Mouse (Mus musculus): ENCODE results near the gene Clcn6.

Gene Clcn6

DNA sequence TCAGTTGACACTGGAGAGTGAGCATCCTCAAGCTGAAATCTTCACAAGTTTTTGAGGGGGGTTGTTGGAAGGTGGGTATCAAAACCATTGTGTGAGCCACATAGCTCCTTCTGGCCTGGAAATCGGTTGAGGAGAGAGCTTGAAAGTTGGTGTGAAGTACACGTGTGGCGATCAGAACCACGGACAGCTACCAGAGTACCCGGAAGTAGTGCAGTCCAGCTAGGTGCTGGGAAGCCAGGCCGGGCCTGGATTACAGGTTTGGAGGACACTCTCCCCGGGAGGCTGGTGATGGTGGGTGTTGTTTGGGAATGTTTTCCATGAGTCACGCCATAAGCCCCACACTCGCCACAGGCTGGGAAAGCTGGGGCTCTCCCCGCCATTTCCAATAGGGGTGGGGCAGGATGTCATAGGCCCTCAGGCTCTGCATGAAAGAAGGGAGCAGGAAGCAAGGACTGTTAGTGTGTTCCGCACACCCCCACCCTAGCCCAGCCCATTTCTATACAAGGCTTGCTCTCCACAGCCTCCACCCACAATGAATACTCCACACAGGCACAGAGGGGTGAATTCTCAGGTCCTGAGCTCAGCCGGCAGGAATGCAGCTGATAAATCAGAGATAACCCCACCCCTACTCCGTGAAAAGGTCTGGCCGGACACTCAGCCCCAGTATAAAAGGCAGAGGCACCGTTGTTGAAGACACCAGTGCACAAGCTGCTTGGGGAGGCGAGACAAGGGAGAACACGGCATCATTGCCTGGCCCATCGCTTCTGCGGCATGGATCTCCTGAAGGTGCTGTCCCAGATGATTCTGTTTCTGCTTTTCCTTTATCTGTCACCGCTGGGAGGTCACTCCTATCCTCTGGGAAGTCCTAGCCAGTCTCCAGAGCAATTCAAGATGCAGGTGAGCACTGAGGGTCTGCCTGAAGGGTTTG lies 53.2 kb downstream of the Clcn6 start, which contains the start of gene Nppb:
TSS of gene Nppb (plus strand) at position 584 of the 928 bp plus-strand sequence.
- DNase-seq (ENCODE audit: low read depth, low spot score) = no peak

GRCm38 (mm10) chr4:147979441-147979860 lies 59.2 kb downstream of the Clcn6 start:
- no peak for DNase-seq (ENCODE audit: low read depth, low spot score)

DNA sequence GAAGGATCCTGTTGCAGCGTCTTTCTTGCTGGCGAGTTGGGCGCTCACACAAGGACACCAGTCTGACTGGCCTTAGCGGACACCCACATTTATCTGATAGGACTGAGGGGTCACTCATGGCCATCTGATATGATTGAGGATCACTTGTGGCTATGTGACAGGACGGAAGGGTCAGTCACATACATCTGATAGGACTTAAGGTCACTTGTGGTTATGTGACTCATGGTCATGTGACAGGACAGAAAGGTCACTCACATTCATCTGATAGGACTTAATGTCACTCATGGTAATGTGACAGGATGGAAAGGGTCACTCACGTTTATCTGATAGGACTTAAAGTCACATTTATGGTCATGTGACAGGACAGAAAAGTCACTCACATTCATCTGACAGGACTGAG lies 60.2 kb downstream of the Clcn6 start:
- no peak for DNase-seq (ENCODE audit: low read depth, low spot score)

DNA sequence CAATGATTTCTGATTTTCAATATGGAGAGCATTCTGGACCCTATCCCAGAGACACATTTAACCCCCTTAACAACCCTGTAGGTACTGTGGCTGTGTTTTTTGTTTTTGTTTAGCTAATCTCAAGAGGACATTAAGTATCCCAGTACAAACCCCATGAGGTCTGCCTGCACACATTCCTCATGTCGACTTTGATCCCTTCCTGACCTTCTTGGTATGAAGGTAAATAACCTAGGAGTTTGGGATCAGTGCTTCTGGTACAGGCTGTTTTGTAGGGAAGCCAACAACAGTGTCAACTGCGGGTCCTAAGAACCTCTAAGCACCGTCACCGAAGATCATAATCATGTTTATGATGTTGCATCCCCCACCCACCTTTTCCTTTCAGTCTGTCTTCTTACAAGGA lies 60.9 kb downstream of the Clcn6 start:
- DNase-seq (ENCODE audit: low read depth, low spot score) = no peak

DNA sequence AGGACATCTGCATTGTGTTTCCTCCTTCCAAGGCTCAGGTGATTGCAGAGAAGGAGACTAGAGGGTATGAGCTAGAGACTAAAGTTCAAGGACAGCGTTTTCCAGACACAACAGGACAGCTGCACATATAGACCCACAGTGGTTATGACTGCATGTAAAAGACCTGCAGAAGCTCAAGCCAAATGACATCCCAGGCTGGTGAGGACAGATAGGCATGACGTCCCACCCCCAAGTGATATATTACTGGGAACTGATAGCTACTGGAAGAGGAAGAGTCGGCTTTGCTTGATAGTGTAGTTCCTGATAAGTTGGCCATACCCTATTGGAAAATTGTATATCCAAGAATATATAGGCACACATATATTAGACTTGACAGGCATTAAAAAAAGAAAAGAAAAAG lies 62.4 kb downstream of the Clcn6 start:
- DNase-seq (ENCODE audit: low read depth, low spot score) = no peak

DNA sequence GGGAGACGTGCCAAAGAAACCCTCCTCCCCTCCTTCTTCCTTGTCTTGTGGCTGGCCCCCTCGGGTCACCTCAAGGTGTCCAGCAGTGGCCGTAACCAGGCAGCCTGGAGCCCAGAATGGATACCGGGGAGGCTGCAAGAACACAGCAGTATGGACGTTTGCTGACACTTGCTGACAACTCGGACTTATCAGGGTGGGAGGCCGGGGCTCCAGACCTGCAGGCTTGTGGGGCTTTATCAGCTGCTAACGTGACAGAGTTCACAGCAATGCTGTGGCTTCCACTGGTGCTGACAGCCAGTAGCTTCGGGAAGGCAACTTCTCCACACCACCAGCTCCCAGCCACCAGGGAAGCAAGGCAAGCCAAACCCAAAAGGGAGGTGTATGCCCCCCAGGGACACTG lies 69.3 kb downstream of the Clcn6 start:
- DNase-seq (ENCODE audit: low read depth, low spot score) = no peak

DNA sequence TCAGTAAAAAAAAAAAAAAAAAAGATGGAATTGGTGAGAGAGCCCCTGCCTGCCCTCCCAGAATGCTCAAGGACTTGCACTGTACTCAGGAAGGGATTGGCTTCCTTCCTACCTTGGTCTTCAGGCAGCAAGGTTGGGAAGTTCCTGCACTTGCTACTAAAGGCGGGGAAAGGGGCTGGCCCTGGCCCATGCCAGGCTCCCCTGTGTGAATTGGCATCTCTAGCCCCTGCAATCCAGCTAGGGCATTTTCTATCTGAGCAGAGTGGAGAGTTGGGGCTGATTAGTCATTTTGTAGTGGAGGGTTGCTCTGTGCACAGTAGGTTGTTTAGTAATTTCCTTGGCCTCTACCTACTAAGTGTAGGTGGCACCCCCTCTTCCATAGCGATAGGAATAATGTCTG lies 69.8 kb downstream of the Clcn6 start:
- no peak for DNase-seq (ENCODE audit: low read depth, low spot score)

DNA sequence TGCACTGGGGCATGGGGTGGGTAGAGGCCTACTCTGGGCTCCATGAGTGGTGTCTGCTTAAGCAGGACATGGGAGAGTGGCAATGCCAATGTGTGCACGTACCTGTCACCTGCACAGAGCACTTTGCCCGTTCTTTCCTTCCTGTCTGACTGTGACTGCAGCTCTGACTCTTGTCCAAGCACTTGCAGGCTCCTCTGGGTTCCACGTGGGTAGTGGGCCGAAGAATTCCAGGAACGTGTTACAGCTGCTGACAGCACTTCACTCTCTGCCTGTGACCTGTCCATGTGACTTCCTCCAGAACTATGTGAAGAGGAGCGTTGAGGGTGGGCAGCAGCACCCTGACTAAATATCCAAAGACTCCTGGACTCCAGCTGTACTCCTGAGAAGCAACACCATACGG lies 72.9 kb downstream of the Clcn6 start:
- DNase-seq (ENCODE audit: low read depth, low spot score) = no peak

GRCm38 (mm10) chr4:147963623-147964022 lies 75.0 kb downstream of the Clcn6 start:
- DNase-seq (ENCODE audit: low read depth, low spot score) = no peak

DNA sequence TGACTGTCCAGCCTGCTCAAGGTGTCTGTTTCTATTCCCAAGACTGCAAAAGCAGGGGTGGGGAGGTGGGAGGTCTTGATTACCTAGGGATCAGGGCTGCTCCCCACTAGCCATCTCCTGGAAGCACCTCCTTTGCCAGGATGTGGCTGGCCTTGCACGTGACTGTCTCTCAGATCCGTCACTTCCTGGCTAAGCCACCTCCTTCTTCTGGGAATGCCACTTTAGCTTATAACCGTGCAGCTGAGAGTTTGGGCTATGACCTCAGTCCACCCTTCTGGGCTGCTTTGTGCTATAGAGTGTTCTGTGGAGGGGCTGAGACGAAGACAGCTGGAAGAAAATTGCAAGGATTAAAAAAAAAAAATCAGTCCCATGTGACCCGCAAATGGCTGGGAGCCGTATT lies 75.8 kb downstream of the Clcn6 start:
- no peak for DNase-seq (ENCODE audit: low read depth, low spot score)

GRCm38 (mm10) chr4:147959881-147960831 lies 78.5 kb downstream of the Clcn6 start:
- no peak for DNase-seq (ENCODE audit: low read depth, low spot score)

GRCm38 (mm10) chr4:147957141-147957540 lies 81.5 kb downstream of the Clcn6 start:
- no peak for DNase-seq (ENCODE audit: low read depth, low spot score)

Data from telencephalon, adult 2 months (tissue).